Mouse (Mus musculus): Measurements from ENCODE around the gene Fnip2. TPM values are rescaled to one million over a fixed set of nuclear protein-coding genes. Genes with fewer than 3 reads are reported as not detected.

The Fnip2 gene
- polyA plus RNA-seq, 1 experiment from 2014 or later = 9.8 TPM

GRCm38 (mm10) chr3:79516099-79516920, 51.3 kb downstream of the Fnip2 start:
- H3K36me3 ChIP-seq = peaks cover 2% of the 10 kb centered on the region; the same call in 1 of the 2 replicates
- no peak for ATAC-seq (ENCODE audit: low FRiP score)
- 75% methylated on average over 14 of the region's 14 CpGs for WGBS
- H3K4me1 ChIP-seq = peaks cover 29% of the 10 kb centered on the region
- no peaks in the 10 kb centered on the region for H3K9me3 ChIP-seq (replicated peaks)
- no peak overlapping the region for H3K4me3 ChIP-seq
- no peak overlapping the region for H3K4me2 ChIP-seq (replicated peaks)
- H3K9ac ChIP-seq = no peak overlapping the region
- no peaks in the 10 kb centered on the region for H3K27me3 ChIP-seq
- no peak overlapping the region for H3K27ac ChIP-seq

- Histone ChIP-seq H3K9me3 (replicated peaks) (no peaks in the 10 kb centered on the region), H3K4me1 (peaks cover 21% of the 10 kb centered on the region), H3K27ac (no peak overlapping the region), H3K27me3 (no peaks in the 10 kb centered on the region), H3K4me3 (no peak overlapping the region), H3K9ac (no peak overlapping the region), H3K36me3 (peaks cover 5% of the 10 kb centered on the region; the same call in 1 of the 2 replicates), H3K4me2 (replicated peaks) (no peak overlapping the region)
- no peak for ATAC-seq (ENCODE audit: low FRiP score)
- 94% methylated on average over 2 of the region's 2 CpGs for WGBS
Measured at GRCm38 (mm10) chr3:79514304-79514703, 53.3 kb downstream of the Fnip2 start.

- no peak for ATAC-seq (ENCODE audit: low FRiP score)
- Histone ChIP-seq H3K4me2 (replicated peaks) (no peak overlapping the region), H3K27ac (no peak overlapping the region), H3K4me1 (peaks cover 3% of the 10 kb centered on the region; the same call in 1 of the 2 replicates), H3K9ac (no peak overlapping the region), H3K4me3 (no peak overlapping the region), H3K27me3 (no peaks in the 10 kb centered on the region), H3K36me3 (peaks cover 16% of the 10 kb centered on the region; the same call in 1 of the 2 replicates), H3K9me3 (replicated peaks) (no peaks in the 10 kb centered on the region)
- WGBS = 78% methylated on average over 2 of the region's 2 CpGs
Measured at GRCm38 (mm10) chr3:79501166-79501728, 66.3 kb downstream of the Fnip2 start.

DNA sequence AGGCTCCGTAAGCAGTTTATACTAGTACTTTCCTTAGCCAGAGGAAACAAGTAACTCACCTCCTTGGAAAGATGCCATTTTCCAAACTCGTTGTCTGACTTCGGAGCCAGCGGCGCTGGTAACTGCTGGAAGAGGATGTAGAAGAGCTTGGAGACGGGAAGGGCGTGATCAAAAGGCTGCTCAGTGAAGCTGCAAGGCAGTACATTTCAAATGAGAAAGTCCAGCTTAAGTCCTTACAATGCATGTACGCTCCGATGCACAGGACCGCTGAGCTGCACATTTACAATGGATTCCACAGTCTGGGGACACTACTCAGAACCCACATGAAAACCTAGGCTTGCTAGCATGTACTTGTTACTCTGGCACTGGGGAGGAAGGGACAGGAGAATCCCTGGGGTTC, 67.3 kb downstream of the Fnip2 start:
- Histone ChIP-seq H3K36me3 (peaks cover 13% of the 10 kb centered on the region; the same call in 1 of the 2 replicates), H3K9ac (no peak overlapping the region), H3K4me1 (peaks cover 3% of the 10 kb centered on the region; the same call in 1 of the 2 replicates), H3K27me3 (no peaks in the 10 kb centered on the region), H3K27ac (no peak overlapping the region), H3K4me2 (replicated peaks) (no peak overlapping the region), H3K4me3 (no peak overlapping the region), H3K9me3 (replicated peaks) (no peaks in the 10 kb centered on the region)
- ATAC-seq (ENCODE audit: low FRiP score) = peak; percentile 48; the same call in 1 of the 2 replicates
- 53% methylated on average over 10 of the region's 10 CpGs for WGBS

GRCm38 (mm10) chr3:79496668-79497067, 70.9 kb downstream of the Fnip2 start:
- Histone ChIP-seq H3K9ac (no peak overlapping the region), H3K36me3 (peaks cover 28% of the 10 kb centered on the region), H3K27me3 (no peaks in the 10 kb centered on the region), H3K4me3 (no peak overlapping the region), H3K9me3 (replicated peaks) (no peaks in the 10 kb centered on the region), H3K27ac (no peak overlapping the region), H3K4me2 (replicated peaks) (no peak overlapping the region), H3K4me1 (peaks cover 3% of the 10 kb centered on the region; the same call in 1 of the 2 replicates)
- 79% methylated on average over 6 of the region's 6 CpGs for WGBS
- no peak for ATAC-seq (ENCODE audit: low FRiP score)

GRCm38 (mm10) chr3:79495151-79495550, 72.4 kb downstream of the Fnip2 start:
- no peaks in the 10 kb centered on the region for H3K27me3 ChIP-seq
- no peak overlapping the region for H3K4me3 ChIP-seq
- no peak overlapping the region for H3K9ac ChIP-seq
- no peaks in the 10 kb centered on the region for H3K9me3 ChIP-seq (replicated peaks)
- no peak overlapping the region for H3K4me2 ChIP-seq (replicated peaks)
- H3K4me1 ChIP-seq = peaks cover under 1% of the 10 kb centered on the region; the same call in 1 of the 2 replicates
- 80% methylated on average over 7 of the region's 7 CpGs for WGBS
- no peak overlapping the region for H3K27ac ChIP-seq
- peaks cover 31% of the 10 kb centered on the region for H3K36me3 ChIP-seq
- no peak for ATAC-seq (ENCODE audit: low FRiP score)

DNA sequence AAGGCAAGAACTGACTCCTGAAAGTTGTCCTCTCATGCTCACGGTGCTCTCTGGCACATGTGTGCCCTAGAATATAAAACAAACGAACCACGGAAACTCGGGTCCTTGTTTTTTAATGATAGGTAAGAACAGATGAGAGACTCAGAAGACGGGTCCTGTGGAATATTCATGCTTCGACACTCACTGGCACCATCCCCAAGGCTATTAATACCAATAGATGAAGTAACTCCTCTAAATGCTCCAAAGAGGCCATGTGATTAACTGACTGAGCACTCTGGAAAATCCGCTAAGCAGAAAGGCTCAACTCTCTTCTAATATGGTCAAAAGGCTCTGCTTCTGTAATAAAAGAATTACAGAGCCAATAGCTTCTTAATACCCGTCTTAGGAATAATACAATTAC, 73.6 kb downstream of the Fnip2 start:
- Histone ChIP-seq H3K27me3 (no peaks in the 10 kb centered on the region), H3K4me1 (no peaks in the 10 kb centered on the region), H3K4me2 (replicated peaks) (no peak overlapping the region), H3K9ac (no peak overlapping the region), H3K9me3 (replicated peaks) (no peaks in the 10 kb centered on the region), H3K27ac (no peak overlapping the region), H3K36me3 (peaks cover 31% of the 10 kb centered on the region), H3K4me3 (no peak overlapping the region)
- WGBS = 89% methylated on average over 8 of the region's 8 CpGs
- no peak for ATAC-seq (ENCODE audit: low FRiP score)

- 94% methylated on average over 10 of the region's 10 CpGs for WGBS
- Histone ChIP-seq H3K4me3 (no peak overlapping the region), H3K27me3 (no peaks in the 10 kb centered on the region), H3K27ac (no peak overlapping the region), H3K9me3 (replicated peaks) (no peaks in the 10 kb centered on the region), H3K36me3 (peaks cover 36% of the 10 kb centered on the region), H3K4me2 (replicated peaks) (no peak overlapping the region), H3K9ac (no peak overlapping the region), H3K4me1 (no peaks in the 10 kb centered on the region)
- ATAC-seq (ENCODE audit: low FRiP score) = no peak
Measured at GRCm38 (mm10) chr3:79493064-79493463, 74.5 kb downstream of the Fnip2 start.

- WGBS = 85% methylated on average over 3 of the region's 3 CpGs
- H3K27ac ChIP-seq = no peak overlapping the region
- no peak for ATAC-seq (ENCODE audit: low FRiP score)
- H3K4me2 ChIP-seq (replicated peaks) = no peak overlapping the region
- peaks cover 43% of the 10 kb centered on the region for H3K36me3 ChIP-seq
- H3K27me3 ChIP-seq = no peaks in the 10 kb centered on the region
- H3K4me3 ChIP-seq = no peak overlapping the region
- no peak overlapping the region for H3K9ac ChIP-seq
- H3K9me3 ChIP-seq (replicated peaks) = no peaks in the 10 kb centered on the region
- no peaks in the 10 kb centered on the region for H3K4me1 ChIP-seq
Measured at GRCm38 (mm10) chr3:79491614-79492013, 76.0 kb downstream of the Fnip2 start.

GRCm38 (mm10) chr3:79490102-79490501, 77.5 kb downstream of the Fnip2 start:
- H3K4me3 ChIP-seq = no peak overlapping the region
- no peak overlapping the region for H3K9ac ChIP-seq
- ATAC-seq (ENCODE audit: low FRiP score) = no peak
- H3K27me3 ChIP-seq = no peaks in the 10 kb centered on the region
- no peaks in the 10 kb centered on the region for H3K4me1 ChIP-seq
- 99% methylated on average over 5 of the region's 5 CpGs for WGBS
- peaks cover 52% of the 10 kb centered on the region for H3K36me3 ChIP-seq
- H3K4me2 ChIP-seq (replicated peaks) = no peak overlapping the region
- no peaks in the 10 kb centered on the region for H3K9me3 ChIP-seq (replicated peaks)
- no peak overlapping the region for H3K27ac ChIP-seq

DNA sequence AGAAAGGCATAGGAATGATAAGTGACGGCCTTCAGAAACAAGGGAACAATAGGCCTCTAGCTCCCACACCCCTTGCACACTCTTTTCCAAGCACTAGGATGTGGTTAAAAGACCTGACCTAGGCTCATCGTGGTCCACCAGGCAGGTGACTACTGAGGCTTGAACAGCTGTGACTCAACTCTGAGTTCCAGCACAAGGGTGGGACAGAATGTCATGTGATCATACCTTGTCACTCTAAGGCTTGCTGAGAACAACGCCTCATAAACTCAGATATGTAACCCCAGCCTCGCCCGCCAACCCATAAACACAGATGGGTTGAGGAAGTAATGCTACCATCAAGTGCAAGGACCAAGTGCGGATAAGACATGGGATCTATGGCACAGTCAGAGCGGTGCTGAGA, 79.6 kb downstream of the Fnip2 start:
- no peak overlapping the region for H3K4me3 ChIP-seq
- H3K27ac ChIP-seq = no peak overlapping the region
- H3K36me3 ChIP-seq = peaks cover 62% of the 10 kb centered on the region
- H3K9ac ChIP-seq = no peak overlapping the region
- 91% methylated on average over 7 of the region's 7 CpGs for WGBS
- H3K9me3 ChIP-seq (replicated peaks) = 0 out of 2 replicates have a peak, but pooled peaks cover 8% of the 10 kb centered on the region
- no peak overlapping the region for H3K4me2 ChIP-seq (replicated peaks)
- H3K4me1 ChIP-seq = no peaks in the 10 kb centered on the region
- H3K27me3 ChIP-seq = no peaks in the 10 kb centered on the region
- no peak for ATAC-seq (ENCODE audit: low FRiP score)

DNA sequence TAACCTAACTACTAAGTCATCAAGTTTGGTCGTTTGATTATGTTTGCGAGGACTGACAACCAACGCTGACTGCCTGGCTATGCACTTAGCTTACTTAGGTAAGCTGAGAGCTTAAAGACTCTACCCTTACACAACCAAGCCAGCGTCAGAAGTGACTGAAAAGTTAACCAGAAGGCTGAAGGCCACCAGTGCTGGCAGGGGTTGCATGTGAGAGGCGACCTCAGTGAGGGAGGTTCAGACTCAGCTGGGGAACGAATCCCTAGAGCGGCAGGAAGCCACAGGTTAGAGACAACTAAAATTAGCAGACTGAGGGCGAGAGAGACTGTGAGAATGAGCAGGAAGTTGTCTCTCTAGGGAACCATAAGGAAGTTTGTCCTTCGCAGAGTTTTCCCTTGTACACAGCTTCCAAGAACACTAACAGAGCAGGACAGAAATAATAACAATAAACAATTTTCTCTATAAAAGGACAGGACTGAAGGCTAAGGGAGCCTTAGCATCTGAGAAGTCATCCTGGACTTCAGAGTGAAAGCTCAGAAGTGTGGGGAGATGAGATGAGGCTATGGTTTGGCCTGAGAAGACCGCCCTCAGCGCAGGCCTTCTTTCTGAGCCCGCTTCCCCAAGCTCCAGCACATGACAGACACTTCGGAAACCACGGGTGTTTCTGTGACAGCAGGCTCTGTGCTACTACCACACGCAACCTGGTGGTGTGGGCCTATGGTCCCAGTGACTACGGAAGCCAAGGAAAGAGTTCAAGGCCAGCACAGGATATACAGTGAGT, 83.1 kb downstream of the Fnip2 start:
- WGBS = 88% methylated on average over 16 of the region's 16 CpGs
- 0 out of 2 replicates have a peak, but pooled peaks cover 8% of the 10 kb centered on the region for H3K9me3 ChIP-seq (replicated peaks)
- no peak for ATAC-seq (ENCODE audit: low FRiP score)
- no peak overlapping the region for H3K27ac ChIP-seq
- H3K9ac ChIP-seq = no peak overlapping the region
- H3K27me3 ChIP-seq = no peaks in the 10 kb centered on the region
- no peaks in the 10 kb centered on the region for H3K4me1 ChIP-seq
- peaks cover 67% of the 10 kb centered on the region for H3K36me3 ChIP-seq
- H3K4me2 ChIP-seq (replicated peaks) = no peak overlapping the region
- H3K4me3 ChIP-seq = no peak overlapping the region
